Mouse (Mus musculus) spleen, adult 12 weeks (tissue): ENCODE data around the gene Asb4.
A peak's percentile ranks its signal among the peaks of the same experiment; 100 is the strongest.
"Not testable (repeated sequence)": the region's sequence is repeated elsewhere in the genome, so short reads cannot be mapped to it uniquely, and the experiment has no call there.

Source experiments
- DNase-seq: peaks from one replicate; pipeline ENCODE4 v3.0.0; 2022; ENCODE audit warnings: low spot score

Asb4 gene

DNA sequence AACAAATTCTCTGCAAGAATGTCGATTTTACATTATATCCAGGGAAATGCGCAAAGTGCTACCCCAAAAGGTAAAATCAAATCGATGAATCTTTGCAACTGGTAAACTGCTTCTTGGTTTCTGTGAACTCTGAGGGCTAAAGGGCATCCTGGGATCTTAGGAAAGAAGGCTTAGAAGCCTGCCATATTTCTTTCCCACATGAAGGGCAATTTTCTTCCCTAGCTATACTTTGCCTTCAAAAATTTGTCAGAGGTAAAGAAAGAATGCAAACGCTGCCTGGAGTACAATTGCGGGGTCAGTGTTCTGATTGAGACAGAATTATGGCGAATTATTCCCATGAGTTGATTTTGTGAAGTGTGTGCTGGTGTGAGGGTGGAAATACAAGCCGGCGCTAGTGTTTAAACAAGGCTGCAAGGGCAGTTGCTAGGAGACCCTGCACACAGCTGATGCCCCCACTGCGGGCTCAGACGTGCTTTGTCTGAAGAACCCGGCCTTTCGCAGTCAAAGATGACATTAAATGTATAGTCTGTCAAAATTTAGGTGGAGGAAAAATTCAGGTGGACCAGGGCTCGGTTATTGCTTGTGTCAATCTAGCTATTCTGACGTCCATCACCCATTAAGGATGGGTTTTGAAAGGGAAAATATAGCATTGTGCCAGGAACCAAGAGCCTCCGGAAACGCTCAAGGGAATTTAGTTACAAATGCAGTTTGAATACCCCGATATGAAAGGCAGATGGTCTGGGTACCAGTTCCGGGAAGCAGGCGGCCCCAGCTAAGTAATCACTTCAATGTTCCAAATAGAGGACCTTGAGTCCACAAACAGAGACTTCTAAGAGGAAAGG, at the start of gene Asb4:
TSS of gene Asb4 (plus strand) at position 51 of the 842 bp plus-strand sequence.
- DNase-seq = no peak

DNA sequence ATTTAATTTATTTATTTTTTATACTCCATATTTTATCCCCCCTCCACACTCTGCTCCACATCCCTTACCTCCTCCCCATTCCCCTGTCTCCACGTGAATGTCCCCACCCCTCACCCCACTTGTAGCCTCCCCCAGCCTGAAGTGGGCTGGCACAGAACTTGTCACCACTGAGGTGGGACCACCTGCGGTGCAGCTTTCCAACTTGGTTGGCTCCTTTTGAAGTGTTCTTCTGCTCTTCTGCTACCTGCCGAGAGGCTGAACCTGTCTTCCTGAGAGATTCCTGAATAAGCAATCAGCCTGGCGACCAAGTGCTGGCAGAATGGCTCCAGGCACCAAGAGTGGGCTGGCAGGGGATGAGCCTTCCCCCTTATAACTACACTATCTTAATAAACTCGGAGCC, 49.2 kb upstream of the Asb4 start:
- no peak for DNase-seq

DNA sequence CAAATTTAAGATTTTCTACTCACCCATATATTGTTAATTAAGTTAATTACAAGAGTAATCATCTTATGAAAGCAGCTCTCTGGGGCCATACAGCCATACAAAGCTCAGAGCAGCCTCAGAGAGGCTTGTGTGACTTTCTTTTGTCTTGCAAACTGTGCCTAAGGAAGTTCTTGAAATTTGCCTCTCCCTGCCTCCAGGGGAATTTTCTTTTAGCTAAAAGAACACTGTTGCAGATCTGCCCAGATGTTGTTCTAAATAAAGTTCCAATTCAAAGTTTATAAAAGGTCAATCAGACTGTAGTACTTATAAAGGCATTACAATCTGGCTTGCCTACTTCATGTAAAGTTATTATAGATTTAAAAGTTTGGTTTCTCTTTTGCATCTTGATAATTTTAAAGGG, 47.2 kb upstream of the Asb4 start:
- DNase-seq = not testable (repeated sequence)

DNA sequence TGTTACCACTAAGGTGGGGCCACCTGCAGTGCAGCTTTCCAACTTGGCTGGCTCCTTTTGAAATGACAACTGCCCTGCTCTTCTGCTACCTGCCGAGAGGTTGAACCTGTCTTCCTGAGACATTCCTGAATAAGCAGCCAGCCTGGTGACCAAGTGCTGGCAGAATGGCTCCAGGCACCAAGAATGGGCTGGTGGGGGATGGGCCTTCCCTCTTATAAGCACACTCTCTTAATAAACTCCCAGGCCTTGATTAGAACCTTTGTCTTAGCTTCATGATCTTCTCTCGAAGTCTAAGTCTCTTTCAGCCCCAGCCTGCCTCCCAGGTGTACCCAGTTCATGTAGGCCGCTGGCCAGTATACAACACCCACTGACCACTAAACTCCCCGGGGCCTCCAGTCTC, 44.4 kb upstream of the Asb4 start:
- DNase-seq = not testable (repeated sequence)

DNA sequence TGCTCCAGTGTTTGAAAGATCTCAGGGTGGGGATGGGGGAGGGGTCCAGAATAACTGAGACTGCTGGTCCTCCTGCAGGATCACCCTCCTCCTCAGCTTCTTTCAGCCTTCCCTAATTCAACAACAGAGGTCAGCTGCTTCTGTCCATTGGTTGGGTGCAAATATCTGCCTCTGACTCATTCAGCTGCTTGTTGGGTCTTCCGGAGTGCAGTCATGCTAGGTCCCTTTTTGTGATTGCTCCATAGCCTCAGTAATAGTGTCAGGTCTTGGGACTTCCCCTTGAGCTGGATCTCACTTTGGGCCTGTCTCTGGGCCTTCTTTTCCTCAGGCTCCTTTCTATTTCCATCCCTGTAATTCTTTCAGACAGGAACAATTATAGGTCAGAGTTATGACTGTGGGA, 43.9 kb upstream of the Asb4 start:
- not testable (repeated sequence) for DNase-seq

DNA sequence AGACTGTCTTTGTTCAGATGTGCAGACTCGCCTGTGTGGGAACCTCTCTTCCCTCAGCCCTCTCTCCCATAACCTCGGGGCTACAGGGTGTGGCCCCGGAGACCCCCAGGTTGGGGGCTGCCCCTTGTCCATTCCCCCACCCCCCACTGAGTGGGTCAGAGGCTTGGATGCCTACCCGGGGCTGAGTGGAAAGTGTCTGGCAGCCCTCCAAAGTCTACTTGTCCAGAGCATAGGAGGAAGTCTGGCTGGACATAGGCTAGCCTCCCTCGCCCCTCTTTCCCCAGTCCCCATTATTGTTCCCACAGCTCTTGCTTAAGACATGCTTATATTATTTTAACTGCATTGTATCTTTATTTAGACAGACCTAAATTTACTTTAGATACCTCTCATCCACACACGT, 38.9 kb upstream of the Asb4 start:
- no peak for DNase-seq

DNA sequence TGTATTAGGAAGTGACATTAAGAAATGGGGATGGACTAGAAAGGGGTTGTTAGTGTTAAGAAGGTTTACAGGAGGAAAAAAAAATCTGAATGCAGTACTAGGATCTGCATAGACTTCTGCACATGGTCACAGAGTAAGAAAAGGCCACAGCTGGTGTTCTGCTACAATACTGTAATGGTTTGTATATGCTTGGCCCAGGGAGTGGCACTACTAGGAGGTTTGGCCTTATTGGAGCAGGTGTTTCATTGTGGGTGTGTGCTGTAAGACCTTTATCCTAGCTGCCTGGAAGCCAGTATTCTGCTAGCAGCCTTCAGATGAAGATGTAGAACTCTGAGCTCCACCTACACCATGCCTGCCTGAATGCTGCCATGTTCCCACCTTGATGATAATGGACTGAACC, 25.3 kb upstream of the Asb4 start:
- DNase-seq = no peak

DNA sequence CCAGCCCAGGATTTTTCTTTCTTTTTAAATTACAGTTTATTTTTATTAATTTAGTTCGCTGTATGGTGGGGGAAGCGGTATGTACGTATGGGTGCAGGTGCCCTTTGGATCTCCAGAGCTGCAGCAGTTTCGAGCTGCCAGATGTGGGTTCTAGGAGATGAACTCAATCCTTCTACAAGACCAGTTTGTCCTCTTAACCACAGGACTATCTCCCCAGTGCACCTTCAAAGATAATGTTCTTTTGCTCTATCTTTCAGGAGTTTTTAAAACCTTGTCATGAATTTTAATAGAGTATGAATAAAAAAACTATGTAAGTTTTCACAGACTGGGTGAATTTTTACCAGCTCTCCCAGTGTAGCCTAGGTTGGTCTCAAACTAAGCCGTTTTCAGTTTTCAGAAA, 22.8 kb upstream of the Asb4 start:
- DNase-seq = no peak

DNA sequence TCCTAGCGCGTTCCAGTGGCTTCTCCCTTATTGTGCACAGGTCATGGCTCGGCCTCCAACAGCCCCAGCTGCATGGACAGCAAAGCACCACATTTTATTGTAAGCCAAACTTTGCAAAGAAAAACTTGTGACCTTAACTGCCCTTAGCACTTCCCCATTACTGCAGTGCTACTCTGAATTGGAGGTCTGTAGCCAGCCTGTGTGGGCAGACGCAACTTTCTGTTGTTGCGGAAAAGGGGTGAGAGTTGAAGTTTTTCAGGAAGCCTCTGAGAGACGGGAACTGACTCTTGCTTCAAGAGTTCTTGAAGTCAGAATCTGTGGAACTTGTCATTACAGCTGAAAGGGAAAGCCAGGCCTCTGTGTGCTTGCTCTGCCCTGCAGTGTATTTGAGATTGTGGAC, 21.2 kb upstream of the Asb4 start:
- DNase-seq = no peak

DNA sequence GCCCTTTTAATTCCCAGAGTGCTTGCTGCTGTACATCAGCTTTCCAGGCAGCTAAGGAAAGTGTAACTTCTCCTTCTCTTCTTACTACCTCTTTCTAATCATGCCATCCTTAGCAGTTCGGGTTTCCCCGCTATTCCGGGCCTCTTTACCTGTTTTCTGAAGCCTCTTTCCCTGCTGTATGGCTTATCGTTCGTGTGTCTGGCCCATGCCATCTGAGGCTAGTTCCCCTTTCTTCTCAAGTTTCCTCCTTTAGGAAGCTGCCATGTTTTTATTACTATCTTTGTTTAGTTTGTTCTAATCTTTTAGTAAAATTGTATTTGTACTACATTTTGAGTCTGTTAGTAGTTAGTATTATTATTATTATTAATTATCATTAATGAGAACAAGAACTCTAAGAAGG, 17.3 kb upstream of the Asb4 start:
- DNase-seq = no peak

DNA sequence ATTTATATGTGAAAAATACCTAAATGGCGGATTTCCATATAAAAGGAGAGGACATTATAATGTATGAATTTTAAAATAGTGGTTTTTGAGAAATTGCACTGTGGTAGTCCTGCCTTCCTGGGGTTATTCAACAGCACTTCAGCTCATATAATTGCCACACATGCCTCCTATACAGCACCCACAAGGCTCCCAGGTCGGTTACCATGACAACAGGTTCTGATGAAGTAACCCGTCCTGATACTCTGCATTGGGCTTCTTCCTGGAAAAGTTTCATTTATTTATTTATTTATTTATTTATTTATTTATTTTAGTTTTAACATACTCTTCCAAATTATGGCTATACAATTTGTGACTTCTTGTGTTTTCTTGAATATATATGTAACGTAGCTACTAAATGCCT, 6.3 kb upstream of the Asb4 start:
- no peak for DNase-seq

DNA sequence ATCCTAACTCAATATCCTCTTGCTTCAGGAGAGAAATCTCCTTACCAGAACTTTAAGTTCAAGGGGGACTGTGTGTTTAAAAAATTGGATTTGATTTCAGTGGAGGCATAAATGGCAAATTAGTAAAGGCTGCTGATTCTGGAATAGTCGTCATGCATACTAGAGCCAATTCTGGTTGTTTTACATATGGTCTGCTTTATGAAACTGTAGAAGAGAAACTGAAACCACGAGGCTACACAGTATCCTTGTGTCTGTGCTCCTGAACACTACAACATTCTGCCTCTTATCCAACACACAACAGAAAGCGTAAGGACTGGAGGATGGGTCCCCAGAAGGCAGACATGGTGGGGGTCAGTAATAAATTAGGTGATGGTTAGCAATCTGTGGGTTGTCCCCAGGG, 4.1 kb upstream of the Asb4 start:
- DNase-seq = no peak

DNA sequence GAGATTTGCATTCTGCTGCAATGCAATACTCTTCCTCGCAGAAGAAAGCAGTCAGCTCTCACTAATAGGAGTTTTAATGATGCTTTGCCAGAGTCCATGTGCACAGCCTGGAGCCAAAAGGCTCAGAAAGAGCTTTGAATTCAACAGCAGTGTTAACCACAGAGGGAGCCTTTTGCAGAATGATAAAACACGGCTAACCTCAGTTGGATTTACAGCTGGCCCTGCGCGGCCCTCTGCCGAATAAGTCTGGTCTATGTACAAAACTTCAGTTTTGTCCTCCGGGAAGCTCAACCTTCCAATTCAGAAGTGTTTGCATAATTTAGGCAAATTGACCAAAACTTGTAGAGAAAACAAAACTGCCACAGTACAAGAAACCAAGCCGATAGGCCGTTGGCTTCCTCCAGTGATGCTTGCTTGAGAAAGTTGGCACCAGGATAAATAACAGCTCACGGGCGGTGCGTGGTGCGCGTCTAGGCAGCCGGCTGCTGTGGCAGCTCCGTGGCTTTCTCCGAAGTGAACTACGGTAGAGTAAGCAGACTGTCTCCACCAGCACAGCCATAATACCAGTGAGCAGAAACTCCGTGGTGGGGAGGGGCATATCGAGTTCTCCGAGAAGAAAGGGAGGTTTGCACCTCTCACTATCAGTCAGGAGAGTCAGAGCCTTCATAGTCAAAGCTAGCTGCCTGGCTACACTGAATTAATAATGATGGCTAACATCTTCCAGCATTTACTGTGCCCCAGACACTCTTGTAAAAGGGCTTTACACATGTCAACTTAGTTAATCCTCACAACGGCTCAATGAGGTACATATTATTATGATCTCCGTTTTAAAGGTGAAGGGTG, 3.2 kb upstream of the Asb4 start:
- DNase-seq = no peak

DNA sequence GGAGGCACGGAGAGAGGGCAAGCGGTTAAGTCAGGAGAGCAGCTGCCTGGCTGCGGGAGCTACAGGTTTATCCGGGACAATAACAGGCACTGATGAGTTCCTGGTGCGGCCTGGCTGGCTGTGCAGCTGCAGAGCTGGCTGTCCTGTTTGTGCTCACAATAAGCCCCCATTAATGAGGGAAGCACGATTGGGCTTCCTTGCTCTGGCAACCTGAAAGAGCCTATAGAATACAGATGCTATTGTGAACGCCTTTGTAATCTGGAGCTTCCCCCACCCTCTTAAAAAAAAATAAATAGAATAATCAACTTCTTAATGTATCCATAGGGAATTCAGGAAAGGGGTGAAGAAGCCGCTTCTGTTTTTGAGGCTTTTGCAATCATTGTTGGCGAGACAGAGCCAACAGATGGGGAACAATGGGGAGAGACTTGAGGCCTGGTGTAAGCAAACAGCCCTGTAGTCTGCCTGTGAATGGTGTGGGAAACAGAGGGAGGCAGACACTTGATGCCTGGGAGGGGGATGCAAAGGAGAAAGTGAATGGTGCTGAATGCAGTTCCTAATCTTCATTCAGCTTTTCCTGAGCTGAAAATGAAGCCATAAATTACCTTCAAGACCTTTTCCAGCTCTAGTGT, 2.4 kb upstream of the Asb4 start:
- DNase-seq = no peak

DNA sequence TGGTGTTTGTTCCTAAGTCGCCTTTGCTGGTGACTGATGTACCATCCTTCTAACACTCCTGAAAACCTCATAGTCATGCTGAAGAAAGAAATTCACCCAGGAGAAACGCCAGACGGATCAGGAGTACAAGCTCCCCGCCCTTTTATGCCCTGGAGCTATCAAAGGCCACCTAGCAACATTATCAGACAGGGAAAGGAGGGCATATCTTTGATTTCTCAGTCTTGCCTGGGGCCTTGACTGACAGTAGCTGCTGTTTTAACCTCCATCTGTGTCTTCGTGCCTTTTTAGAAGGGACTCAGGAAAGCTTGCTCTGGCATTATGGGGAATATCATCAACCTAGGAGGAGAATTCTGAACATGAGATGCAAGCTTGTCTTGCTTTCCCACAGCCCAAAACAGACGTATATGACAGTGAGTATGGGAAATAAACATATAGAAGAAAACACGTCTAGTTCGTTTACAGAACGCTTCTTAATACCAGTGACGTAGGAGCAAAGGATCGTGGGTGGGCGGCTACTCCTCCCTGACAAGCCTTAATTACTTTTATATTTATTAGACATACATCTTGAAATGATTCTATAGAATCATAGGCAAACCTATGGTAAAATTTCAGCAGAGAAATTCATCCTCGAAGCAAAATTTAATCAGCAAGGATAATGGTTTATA, 1.1 kb upstream of the Asb4 start:
- DNase-seq = no peak

DNA sequence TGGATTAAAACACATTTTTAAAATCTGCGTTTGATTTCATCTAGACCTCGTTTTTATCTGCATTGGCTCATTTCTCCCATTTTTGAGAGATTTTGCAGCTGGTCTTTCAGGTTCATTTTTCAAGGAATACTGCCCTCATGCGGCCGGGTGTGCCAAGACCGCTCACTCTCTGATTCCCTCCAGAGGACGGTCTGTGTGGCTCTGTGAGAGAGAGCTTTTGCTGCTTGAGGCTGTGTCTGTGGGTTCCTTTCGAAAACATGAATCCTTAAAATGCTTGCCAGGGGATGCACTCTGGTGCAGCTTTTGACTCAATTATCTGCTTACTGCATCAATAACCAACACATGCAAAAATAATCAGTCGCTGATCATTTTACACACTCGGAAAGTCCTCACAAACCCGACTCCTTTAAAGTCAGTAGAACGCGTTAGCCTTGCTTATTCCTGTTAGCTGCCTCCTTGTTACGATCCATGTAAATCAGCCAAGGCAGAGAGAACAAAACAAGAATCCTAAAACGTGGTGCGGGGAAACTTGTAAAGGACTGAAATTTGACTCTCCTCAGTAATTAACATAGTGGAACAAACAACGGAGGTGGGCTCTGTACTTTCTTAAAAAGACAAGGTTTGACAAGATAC, 487 bp upstream of the Asb4 start:
- DNase-seq = peak; percentile 53

DNA sequence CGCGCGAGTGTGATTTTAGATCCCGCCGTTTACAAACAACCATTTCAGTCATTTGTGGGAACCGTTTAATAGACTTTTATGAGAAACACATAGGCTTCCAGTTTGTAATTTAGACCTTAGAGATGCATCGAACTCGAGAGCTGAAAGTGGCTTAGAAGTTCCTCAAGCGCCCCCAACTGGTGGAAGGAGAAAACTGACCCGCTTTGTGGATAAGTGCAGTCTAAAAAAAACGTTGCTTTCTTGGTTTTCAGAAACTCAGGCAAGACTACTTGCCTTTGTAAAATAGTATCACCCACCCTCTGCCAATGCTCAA, 948 bp downstream of the Asb4 start:
- DNase-seq = peak; percentile 44

DNA sequence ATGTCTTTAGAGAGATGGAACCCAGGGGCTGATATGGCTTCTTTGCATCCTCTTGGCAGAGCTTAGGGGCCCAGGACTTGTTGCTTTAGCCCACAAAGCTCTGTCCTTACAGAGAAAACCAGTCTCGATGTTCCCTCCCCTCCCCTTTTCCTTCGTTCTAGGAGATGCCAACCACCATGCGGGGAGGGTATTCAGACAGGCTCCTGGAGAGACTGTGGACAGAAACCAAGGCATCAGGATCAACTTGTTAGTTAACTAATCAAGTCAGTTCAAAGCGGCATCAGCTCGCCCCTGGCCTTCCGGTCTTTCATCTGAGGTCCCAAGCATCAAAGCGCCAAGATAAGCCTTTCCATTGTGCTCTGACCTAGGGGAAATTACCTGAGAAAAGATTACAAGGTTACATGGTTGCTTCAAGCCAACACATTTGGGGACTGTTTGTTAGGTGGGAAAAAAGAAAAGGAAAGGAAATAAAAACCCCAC, 2.0 kb downstream of the Asb4 start:
- no peak for DNase-seq

DNA sequence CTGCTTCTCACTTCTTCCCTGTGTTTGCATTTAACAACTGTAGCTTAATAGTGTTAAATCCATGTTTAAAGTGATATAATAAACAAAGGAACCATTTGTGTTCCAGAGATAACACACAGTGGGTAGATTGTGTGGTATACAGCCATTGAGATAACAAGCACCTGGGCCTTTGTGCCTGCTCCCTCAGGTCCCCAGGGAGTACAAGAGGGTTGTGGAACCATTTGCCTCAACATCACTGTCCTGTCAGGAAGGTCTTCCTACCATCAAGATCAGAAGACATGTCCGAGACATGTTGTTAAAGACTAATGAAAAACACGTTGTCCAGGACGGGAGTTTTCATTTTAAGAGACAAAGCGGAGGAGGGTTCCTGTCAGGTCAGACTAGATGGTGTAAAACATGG, 3.3 kb downstream of the Asb4 start:
- DNase-seq = no peak

DNA sequence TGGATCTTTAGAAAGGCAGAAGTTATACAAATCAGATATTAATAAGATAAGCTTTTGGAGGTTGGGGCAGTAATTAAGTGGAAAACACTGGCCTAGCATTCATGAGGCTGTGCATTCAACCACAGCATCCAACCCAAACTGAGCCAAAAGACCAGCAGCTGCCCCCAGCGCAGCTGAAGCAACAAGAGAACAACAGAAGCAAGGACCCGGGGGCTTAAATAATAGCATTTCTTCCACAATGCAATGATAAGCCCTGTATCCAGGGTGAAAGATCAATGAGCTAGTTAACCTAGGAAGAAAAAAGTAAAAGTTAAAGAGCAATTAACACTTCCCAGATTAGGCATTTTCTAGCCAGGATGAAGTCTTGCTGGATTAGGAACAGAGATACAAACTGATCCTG, 4.2 kb downstream of the Asb4 start:
- DNase-seq = no peak

DNA sequence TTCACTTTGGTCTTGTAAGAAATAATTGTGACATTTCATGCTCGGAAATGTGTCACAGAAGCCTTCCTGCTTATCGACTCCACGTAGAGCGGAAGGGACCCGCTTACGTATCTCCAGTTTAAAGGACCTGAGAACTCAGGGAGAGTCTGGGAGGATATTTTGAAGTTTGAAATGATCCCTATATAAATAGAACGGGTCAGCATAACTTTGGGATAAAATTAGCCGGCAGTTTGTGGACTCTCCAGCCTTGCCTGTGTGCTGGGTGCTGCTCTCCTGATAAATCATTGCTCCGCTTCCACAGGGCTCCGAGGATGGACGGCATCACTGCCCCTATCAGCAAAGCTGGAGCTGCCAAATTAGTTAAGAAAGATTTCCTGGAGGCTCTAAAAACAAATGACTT, 7.1 kb downstream of the Asb4 start:
- DNase-seq = no peak

DNA sequence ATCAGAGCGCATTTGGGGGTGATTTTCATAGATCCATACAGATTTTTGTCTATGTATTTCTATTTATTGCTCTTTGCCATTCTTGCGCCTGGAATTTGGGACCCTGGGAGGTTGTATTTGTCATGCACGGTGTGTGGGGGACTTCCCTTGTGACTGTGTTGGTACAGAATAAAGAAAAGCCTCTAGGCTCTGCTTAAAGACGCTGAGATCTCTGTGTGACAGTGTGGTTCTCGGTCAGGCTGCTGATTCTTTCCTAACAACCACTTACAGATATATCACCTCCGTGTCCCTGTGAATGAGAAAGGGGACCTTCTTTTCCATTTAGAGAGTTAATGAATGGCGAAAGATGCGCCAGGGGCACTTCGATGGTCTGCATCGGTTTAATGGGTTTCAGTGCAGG, 7.8 kb downstream of the Asb4 start:
- DNase-seq = no peak
